Mouse (Mus musculus) cerebellum, adult 11 months (tissue): ENCODE measurements around the gene Drc3.
"Not testable (repeated sequence)": the region's sequence is repeated elsewhere in the genome, so short reads cannot be mapped to it uniquely, and the experiment has no call there.

Experiments
- DNase-seq: peaks from one replicate; pipeline ENCODE4 v3.0.0; 2022

Drc3 gene

GRCm38 (mm10) chr11:60397172-60397571, 44.0 kb downstream of the Drc3 start:
- DNase-seq, result no peak

- DNase-seq, result no peak
Observed at GRCm38 (mm10) chr11:60406606-60407005, 53.5 kb downstream of the Drc3 start.

GRCm38 (mm10) chr11:60412173-60412572, 59.0 kb downstream of the Drc3 start:
- DNase-seq, result peak; percentile 57

- DNase-seq, result no peak
Observed at GRCm38 (mm10) chr11:60412921-60413320, 59.8 kb downstream of the Drc3 start.

GRCm38 (mm10) chr11:60416590-60416962, 63.4 kb downstream of the Drc3 start:
- DNase-seq, result no peak

- peak; percentile 99 for DNase-seq
Observed at GRCm38 (mm10) chr11:60416963-60417716, 64.0 kb downstream of the Drc3 start, which contains the start of gene Gid4. Gene Gid4, plus strand, starts transcription at chr11:60417145.

GRCm38 (mm10) chr11:60417717-60418472, 64.8 kb downstream of the Drc3 start, which contains the start of gene Atpaf2:
Gene Atpaf2, minus strand, starts transcription at chr11:60418457.
- DNase-seq, result no peak

- no peak for DNase-seq
Observed at GRCm38 (mm10) chr11:60418473-60418803, 65.3 kb downstream of the Drc3 start.

- DNase-seq, result no peak
Observed at GRCm38 (mm10) chr11:60422046-60422668, 69.0 kb downstream of the Drc3 start.

- no peak for DNase-seq
Observed at GRCm38 (mm10) chr11:60423006-60423405, 69.9 kb downstream of the Drc3 start.

GRCm38 (mm10) chr11:60426417-60426816, 73.3 kb downstream of the Drc3 start:
- no peak for DNase-seq

GRCm38 (mm10) chr11:60427628-60428027, 74.5 kb downstream of the Drc3 start:
- no peak for DNase-seq

- DNase-seq, result no peak
Observed at GRCm38 (mm10) chr11:60433501-60433900, 80.4 kb downstream of the Drc3 start.

GRCm38 (mm10) chr11:60435133-60435532, 82.0 kb downstream of the Drc3 start:
- no peak for DNase-seq

GRCm38 (mm10) chr11:60436618-60437017, 83.5 kb downstream of the Drc3 start:
- no peak for DNase-seq

- DNase-seq, result not testable (repeated sequence)
Observed at GRCm38 (mm10) chr11:60439621-60440020, 86.5 kb downstream of the Drc3 start.

- no peak for DNase-seq
Observed at GRCm38 (mm10) chr11:60440176-60440575, 87.0 kb downstream of the Drc3 start.

GRCm38 (mm10) chr11:60442896-60443295, 89.8 kb downstream of the Drc3 start:
- no peak for DNase-seq
